Mouse (Mus musculus) E14TG2a.4 (cell line): ENCODE results near the gene Bag1.

Experiments used
- H3K27me3 ChIP-seq: 2 replicates; pipeline ENCODE4 v1.6.1; 2014; ENCODE audit warnings: low read length, control low read depth; ENCODE audit not compliant: insufficient read depth
- H3K36me3 ChIP-seq: 2 replicates; pipeline ENCODE4 v1.6.1; 2014; ENCODE audit warnings: low read length, control low read depth; ENCODE audit not compliant: insufficient read depth
- H3K4me1 ChIP-seq: replicated peaks from 2 replicates; pipeline ENCODE4 v1.6.1; 2014; ENCODE audit warnings: low read depth, low read length, control low read depth
- H3K4me3 ChIP-seq: replicated peaks from 2 replicates; pipeline ENCODE4 v1.5.1; 2014; ENCODE audit warnings: mild to moderate bottlenecking, low read length
- H3K9me3 ChIP-seq: 2 replicates; pipeline ENCODE4 v1.6.1; 2014; ENCODE audit warnings: low read length, control low read depth
- CTCF ChIP-seq: conservative IDR thresholded peaks from 2 replicates; pipeline ENCODE4 v1.5.1; 2014; ENCODE audit warnings: low read length
- NANOG ChIP-seq: IDR thresholded peaks from 2 replicates; pipeline ENCODE4 v1.6.1; 2014; ENCODE audit warnings: borderline replicate concordance, low read length, mixed read lengths
- POU5F1 ChIP-seq: IDR thresholded peaks from 2 replicates; pipeline ENCODE4 v1.6.1; 2014; ENCODE audit warnings: low read length, borderline replicate concordance

Bag1 gene

DNA sequence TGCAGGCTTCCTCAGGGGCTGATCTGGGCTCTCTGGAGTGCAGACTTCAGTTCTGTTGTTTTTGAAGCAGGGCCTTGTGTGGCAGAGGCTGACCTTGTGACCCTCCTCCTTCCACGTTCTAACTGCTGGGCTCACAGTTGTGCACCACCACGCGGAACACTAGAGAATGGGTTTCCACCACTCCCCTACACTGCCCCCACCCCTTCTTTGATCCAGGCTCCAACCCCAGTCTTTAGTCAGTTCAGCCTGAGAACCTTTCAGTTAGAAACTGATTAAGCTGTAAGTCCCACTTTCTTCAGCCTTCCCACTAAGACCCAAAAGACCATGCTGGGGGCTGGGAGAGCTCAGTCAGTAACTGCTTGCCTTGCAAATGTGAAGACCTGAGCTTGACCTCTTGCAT is 22.5 kb downstream of the Bag1 start:
- peaks cover 3% of the 10 kb centered on the region; the same call in 1 of the 2 replicates for H3K27me3 ChIP-seq
- no peaks in the 10 kb centered on the region for H3K9me3 ChIP-seq
- no peak overlapping the region for H3K4me3 ChIP-seq
- no peak for TF ChIP-seq NANOG
- no peak for TF ChIP-seq CTCF
- no peak for TF ChIP-seq POU5F1
- H3K4me1 ChIP-seq = peaks cover 24% of the 10 kb centered on the region
- H3K36me3 ChIP-seq = 0 out of 2 replicates have a peak, but pooled peaks cover under 1% of the 10 kb centered on the region

DNA sequence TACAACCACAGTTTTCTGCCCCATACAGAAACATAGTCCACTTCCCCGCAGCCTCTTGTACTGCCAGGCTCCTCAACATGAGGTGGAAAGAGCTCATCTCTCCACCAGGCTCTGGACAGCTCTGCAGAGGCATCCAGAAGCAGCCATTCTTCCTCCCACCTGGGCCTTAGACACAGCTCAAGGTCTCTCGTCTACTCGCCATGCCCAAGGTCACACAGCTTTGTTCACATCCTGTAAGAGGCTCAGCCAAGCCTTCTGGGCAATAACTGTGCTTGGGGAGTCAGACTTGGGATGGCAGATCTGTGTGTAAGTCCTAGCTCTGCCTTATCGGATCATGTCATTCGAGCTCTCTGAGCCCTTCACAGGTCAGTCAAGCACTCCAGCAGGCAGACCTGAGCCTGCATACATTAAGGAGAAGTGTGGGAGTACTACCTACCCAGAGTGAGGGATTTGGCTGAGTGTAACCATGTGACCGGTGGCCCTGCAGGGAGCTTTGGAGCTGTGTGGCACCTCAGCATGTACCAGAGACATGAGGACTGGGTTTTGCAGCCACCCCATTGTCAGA is 24.9 kb downstream of the Bag1 start:
- TF ChIP-seq POU5F1 (no peak), CTCF (no peak), NANOG (no peak)
- H3K4me3 ChIP-seq = no peak overlapping the region

DNA sequence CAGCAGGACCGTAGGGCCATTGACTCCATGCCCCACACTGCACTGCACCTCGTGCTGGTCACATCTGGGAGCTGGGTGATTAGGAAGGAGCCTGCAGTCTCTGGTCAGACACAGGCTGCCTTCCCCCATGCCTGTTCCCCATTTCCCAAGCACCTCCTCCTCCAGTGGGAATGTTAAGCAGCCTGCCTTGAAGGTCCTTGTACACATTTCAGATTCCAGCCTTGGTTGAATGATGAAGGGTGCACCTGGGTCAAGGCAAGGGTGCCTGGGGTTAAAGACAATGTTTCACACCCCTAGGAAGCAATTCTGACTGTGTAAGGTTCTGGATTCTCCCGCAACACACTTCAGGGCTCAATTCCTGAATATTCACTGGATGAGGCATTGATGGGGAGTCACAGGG is 26.8 kb downstream of the Bag1 start:
- Histone ChIP-seq H3K27me3 (no peaks in the 10 kb centered on the region), H3K36me3 (no peaks in the 10 kb centered on the region), H3K4me3 (no peak overlapping the region), H3K9me3 (no peaks in the 10 kb centered on the region), H3K4me1 (peaks cover 19% of the 10 kb centered on the region)
- TF ChIP-seq NANOG (no peak), POU5F1 (no peak), CTCF (no peak)

More for the DNA sequence above, 24.9 kb downstream of the Bag1 start:
- H3K27me3 ChIP-seq = peaks cover 3% of the 10 kb centered on the region; the same call in 1 of the 2 replicates
- no peaks in the 10 kb centered on the region for H3K36me3 ChIP-seq
- H3K4me1 ChIP-seq = peaks cover 19% of the 10 kb centered on the region
- no peaks in the 10 kb centered on the region for H3K9me3 ChIP-seq

DNA sequence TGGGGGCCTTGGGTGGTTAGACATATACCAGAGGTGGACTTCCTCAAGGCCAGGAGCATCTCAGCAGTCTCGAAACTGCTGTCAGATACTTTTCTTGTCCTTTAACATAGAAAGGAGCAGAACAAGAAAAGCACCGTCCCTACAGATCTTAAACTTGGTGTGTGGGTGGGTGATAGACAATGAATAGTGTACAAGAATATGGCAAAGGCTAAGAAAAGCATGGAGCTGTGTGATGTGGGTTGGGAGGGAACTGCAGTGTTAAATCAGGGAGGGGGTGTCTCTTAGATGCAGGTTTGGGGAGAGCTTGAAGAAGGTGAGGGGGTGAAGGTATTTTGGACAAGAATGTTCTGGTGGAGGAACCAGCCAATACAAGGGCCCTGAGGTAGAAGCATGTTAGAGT is 27.5 kb downstream of the Bag1 start:
- TF ChIP-seq NANOG (no peak), POU5F1 (no peak), CTCF (no peak)
- H3K27me3 ChIP-seq = no peaks in the 10 kb centered on the region
- no peaks in the 10 kb centered on the region for H3K9me3 ChIP-seq
- peaks cover 21% of the 10 kb centered on the region for H3K4me1 ChIP-seq
- no peaks in the 10 kb centered on the region for H3K36me3 ChIP-seq
- no peak overlapping the region for H3K4me3 ChIP-seq

DNA sequence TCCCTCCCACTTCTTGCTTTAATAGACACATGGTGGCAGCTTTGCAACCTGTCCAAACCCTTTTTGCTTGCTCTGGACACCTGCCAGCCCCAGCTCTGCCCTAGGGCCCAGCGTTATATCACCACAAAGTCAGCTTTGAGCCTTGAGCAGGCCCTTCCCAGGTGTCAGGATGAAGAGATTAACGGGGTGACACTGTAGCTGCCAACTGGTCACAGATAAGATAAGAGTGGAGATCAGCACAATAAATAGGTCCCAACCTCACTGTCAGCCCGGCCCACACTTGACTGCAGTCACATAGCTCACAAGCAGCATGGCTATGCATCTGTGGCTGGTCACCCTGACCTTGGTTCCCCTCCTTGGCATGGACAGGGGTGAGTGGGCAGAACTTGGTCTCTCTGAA is 28.3 kb downstream of the Bag1 start, which contains the start of gene Spink4:
Gene Spink4, plus strand, starts transcription at position 268 of the 400 bp plus-strand sequence.
- Histone ChIP-seq H3K27me3 (no peaks in the 10 kb centered on the region), H3K36me3 (no peaks in the 10 kb centered on the region), H3K4me1 (peaks cover 19% of the 10 kb centered on the region), H3K4me3 (no peak within 1 kb of the TSS), H3K9me3 (no peaks in the 10 kb centered on the region)
- TF ChIP-seq POU5F1 (no peak), NANOG (no peak)

DNA sequence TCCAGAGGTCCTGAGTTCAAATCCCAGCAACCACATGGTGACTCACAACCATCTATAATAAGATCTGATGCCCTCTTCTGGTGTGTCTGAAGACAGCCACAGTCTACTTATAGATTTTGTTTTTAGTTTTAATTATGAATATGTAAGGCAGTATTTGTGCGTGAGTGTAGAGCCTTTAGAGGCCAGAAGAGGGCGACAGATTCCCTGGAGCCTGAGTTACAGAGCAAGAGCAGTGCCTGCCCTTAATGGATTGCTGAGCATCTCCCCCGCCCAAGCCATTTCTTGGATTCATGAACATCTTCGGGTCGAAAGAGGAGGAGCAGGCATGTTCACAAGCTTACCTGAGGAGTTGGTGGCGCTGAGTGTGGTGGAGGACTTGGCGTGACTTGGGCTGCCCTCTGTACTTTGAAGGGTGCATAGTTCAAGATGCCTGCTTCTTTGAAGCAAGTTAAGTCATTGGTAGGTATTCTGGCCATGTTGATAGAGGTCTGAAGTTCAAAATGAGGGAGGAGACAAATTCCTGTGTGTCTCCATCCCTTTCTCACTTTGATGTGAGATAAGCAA is 31.4 kb downstream of the Bag1 start:
- no peaks in the 10 kb centered on the region for H3K36me3 ChIP-seq
- no peaks in the 10 kb centered on the region for H3K27me3 ChIP-seq
- H3K4me1 ChIP-seq = peaks cover 7% of the 10 kb centered on the region; the same call in 1 of the 2 replicates
- peak; percentile 78 for TF ChIP-seq CTCF
- TF ChIP-seq NANOG = no peak
- no peaks in the 10 kb centered on the region for H3K9me3 ChIP-seq
- no peak overlapping the region for H3K4me3 ChIP-seq

DNA sequence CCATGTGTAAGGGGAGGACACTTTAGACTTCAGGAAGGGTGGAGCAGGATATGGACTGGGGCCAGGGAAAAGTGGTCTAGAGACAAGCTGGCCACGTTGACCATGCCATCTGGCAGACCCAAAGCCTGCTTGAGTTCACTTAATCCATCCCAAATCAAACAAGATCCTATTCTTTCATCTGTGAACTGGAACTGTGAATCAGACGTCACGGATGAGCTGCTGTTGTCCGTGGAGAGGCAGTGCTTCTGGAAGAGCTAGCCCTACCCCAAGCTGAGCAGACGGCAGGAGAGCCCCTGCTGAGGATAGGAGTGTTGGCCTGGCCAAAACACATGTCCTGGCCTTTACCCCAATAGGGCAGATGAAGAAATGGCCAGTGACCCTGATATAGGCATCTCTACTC is 32.1 kb downstream of the Bag1 start:
- Histone ChIP-seq H3K4me1 (peaks cover 9% of the 10 kb centered on the region), H3K9me3 (no peaks in the 10 kb centered on the region), H3K36me3 (no peaks in the 10 kb centered on the region), H3K4me3 (no peak overlapping the region), H3K27me3 (no peaks in the 10 kb centered on the region)
- TF ChIP-seq POU5F1 = no peak
- TF ChIP-seq NANOG = no peak
- no peak for TF ChIP-seq CTCF

DNA sequence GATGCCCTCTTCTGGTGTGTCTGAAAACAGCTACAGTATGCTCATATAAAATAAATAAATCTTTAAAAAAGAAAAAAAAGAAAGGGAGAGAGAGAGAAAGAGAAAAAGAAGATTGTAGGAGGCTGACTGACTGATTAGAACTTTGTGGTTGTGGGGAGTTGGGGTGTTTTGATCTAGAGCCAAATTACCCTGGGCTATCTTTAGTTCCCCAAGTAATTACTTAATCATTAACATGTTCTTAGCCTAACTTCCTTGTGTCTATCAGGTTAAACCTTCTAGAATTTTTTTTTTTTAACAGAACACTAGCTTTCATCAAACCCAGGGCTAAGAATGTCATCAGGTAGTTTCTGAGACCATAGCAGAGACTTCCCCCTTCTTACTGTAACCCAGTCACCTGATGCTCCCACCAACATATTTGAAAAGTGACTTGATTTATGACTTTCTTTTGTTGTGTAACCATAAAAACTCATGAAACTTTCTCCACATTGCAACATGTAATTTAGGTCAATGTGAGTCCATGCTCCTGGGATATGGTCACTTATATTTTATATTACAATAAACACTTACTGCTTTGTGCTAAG is 33.7 kb downstream of the Bag1 start:
- H3K4me3 ChIP-seq = no peak overlapping the region

More for the DNA sequence above, 33.7 kb downstream of the Bag1 start:
- H3K36me3 ChIP-seq = no peaks in the 10 kb centered on the region
- peaks cover 21% of the 10 kb centered on the region for H3K4me1 ChIP-seq
- H3K9me3 ChIP-seq = no peaks in the 10 kb centered on the region
- no peaks in the 10 kb centered on the region for H3K27me3 ChIP-seq
- TF ChIP-seq POU5F1 (no peak), NANOG (no peak), CTCF (no peak)
